Mouse (Mus musculus) thymus, adult 2 months (tissue): ENCODE data around the gene Inka2. TPM values are rescaled to one million over a fixed set of nuclear protein-coding genes. Genes with fewer than 3 reads are reported as not detected.

ENCODE experiments used
- DNase-seq: peaks from one replicate; pipeline ENCODE4 v3.0.0; 2021
- H3K27ac ChIP-seq: fragments of 200-500 bp; 2 replicates; pipeline ENCODE4 v1.5.1; 2012; ENCODE audit warnings: low read length, control low read depth; ENCODE audit not compliant: control insufficient read depth, insufficient read depth
- H3K27me3 ChIP-seq: fragments of 200-500 bp; 2 replicates; pipeline ENCODE4 v1.6.1; 2012; ENCODE audit warnings: mild to moderate bottlenecking, low read length, moderate library complexity, mixed read lengths; ENCODE audit not compliant: control insufficient read depth, insufficient read depth
- H3K36me3 ChIP-seq: fragments of 200-500 bp; 2 replicates; pipeline ENCODE4 v1.6.1; 2012; ENCODE audit warnings: mild to moderate bottlenecking, low read length, moderate library complexity; ENCODE audit not compliant: control insufficient read depth, insufficient read depth
- H3K4me1 ChIP-seq: fragments of 200-500 bp; replicated peaks from 2 replicates; pipeline ENCODE4 v1.6.1; 2012; ENCODE audit warnings: low read length; ENCODE audit not compliant: control insufficient read depth, insufficient read depth
- H3K4me3 ChIP-seq: fragments of 200-500 bp; 2 replicates; pipeline ENCODE4 v1.5.1; 2012; ENCODE audit warnings: mild to moderate bottlenecking, low read length, control low read depth, moderate library complexity; ENCODE audit not compliant: control insufficient read depth, insufficient read depth
- CTCF ChIP-seq: fragments of 200-500 bp; IDR thresholded peaks from 2 replicates; pipeline ENCODE4 v1.5.1; 2012; ENCODE audit warnings: mild to moderate bottlenecking, control low read depth, low read length, moderate library complexity, borderline replicate concordance; ENCODE audit not compliant: control insufficient read depth, poor library complexity, insufficient read depth; ENCODE audit errors: extremely low read depth
- POLR2A ChIP-seq: fragments of 200-500 bp; IDR thresholded peaks from 2 replicates; pipeline ENCODE4 v1.6.1; 2012; ENCODE audit warnings: mild to moderate bottlenecking, low read length, control low read depth, moderate library complexity; ENCODE audit not compliant: control insufficient read depth, poor library complexity, insufficient read depth; ENCODE audit errors: extremely low read depth
- WGBS: fragments of 180-500 bp; shearing (Covaris S2); methylation state at CpG from one replicate; pipeline ENCODE4 v1.1.7; 2018; 5-methylcytosine and 5-hydroxymethylcytosine counted together
- polyA plus RNA-seq: library from polyadenylated mRNA; depleted of rRNA; stranded (reverse); fragments of >200 nt; gene quantifications from 2 replicates; pipeline ENCODE4 v1.2.3, GENCODE M21; 2012

The Inka2 gene
- polyA plus RNA-seq, 1 experiment: 5.5 TPM

DNA sequence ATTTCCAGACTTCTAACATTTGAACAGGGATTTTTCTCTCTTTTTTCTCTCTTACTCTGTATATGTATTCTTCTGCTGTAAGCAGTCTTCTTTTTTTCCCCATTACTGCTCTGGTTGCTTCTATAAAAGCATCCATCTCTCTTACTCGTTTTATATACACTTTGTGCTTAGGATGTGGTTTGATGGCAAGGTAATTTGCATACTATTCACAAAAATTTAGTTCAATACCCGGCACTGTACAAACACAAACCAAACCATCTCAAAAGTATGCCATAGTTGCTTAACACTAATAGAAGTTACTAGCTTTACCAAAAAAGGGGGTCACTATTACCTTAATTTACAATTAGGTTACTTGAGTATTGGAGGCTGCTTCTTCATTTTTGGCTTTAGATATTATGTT lies 52.1 kb downstream of the Inka2 start:
- WGBS: 9% methylated on average over 2 of the region's 2 CpGs
- H3K27ac ChIP-seq: no peak overlapping the region

DNA sequence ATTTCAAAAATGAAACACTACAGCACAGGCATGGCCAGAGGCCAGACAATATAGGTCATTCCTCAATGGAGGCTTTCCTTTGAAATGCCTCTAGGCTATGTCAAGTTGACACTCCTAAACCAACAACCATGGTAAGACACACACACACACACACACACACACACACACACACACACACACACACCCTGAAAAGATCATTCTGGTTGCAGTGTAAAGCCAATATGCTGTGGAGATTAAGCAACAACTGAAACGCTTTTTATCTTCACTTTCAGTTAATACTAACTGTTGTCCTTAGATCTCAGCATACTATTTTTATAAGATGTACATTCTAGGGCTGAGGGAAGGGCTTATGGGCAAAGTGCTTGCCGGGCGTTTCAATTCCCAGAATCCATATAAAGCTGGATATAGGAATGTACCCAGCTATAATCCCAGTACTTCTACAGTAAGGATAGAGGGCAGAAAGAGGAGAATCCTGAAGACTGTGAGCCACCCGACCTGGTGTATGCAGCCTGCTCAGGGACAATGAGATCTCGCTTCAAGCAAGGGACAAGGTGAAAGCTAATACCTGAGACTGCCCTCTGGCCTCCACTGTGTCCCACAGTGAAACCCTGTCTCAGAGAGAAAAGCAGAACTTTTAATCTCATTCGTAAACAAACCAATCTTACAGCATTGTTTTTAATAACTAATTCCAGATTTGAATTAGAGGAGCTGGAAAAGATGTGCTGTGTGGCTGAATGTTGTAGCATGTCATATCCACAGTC lies 53.1 kb downstream of the Inka2 start:
- H3K4me3 ChIP-seq: no peak overlapping the region
- no peak for DNase-seq
- peaks cover 8% of the 10 kb centered on the region for H3K4me1 ChIP-seq
- no peaks in the 10 kb centered on the region for H3K27me3 ChIP-seq
- WGBS: 69% methylated on average over 6 of the region's 6 CpGs
- no peak for TF ChIP-seq POLR2A
- TF ChIP-seq CTCF: no peak
- H3K27ac ChIP-seq: no peak overlapping the region
- no peaks in the 10 kb centered on the region for H3K36me3 ChIP-seq

More for the DNA sequence above, 52.1 kb downstream of the Inka2 start:
- Histone ChIP-seq H3K27me3 (no peaks in the 10 kb centered on the region), H3K4me3 (no peak overlapping the region), H3K4me1 (peaks cover 6% of the 10 kb centered on the region), H3K36me3 (no peaks in the 10 kb centered on the region)
- TF ChIP-seq POLR2A (no peak), CTCF (no peak)
- no peak for DNase-seq

DNA sequence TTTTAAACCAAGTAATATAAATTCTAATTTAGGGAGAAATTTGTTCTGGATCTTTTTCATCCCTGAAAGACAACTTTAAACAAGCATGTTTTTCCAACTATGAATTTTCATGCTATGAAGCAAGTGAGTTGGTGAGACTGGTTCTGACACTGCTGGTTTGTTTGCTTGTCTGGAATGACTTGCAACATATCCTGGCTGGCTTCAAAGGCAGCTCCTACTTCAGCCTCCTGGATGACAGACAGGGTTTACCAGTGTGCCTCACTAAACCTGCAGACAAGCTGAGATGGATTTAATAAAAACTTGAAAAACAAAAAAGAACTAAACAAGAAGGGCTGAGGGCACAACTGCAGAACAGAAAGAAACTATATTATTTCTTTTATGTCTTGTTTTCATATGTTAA lies 53.7 kb downstream of the Inka2 start:
- no peak for DNase-seq
- TF ChIP-seq CTCF (no peak), POLR2A (no peak)
- Histone ChIP-seq H3K36me3 (no peaks in the 10 kb centered on the region), H3K4me3 (no peak overlapping the region), H3K4me1 (peaks cover 10% of the 10 kb centered on the region), H3K27me3 (no peaks in the 10 kb centered on the region), H3K27ac (no peak overlapping the region)

DNA sequence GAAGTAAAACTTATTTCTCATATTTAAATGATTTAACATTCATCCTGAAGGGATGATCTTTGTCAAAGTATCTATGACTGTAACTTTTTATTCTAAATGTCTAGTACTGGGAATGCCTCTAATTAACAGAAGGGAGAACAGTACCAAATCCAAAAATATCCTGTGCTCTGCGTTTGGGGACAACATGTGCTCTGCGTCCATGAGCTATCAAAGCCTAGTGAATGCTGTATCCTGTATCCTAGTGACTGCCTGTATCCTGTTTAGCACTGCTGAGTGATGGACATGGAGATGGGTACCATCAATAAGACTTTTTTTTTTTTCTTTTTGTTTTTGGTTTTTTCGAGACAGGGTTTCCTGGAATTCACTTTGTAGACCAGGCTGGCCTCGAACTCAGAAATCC lies 54.3 kb downstream of the Inka2 start:
- no peak overlapping the region for H3K27ac ChIP-seq
- H3K36me3 ChIP-seq: no peaks in the 10 kb centered on the region
- 92% methylated on average over 4 of the region's 4 CpGs for WGBS
- peaks cover 13% of the 10 kb centered on the region for H3K4me1 ChIP-seq
- H3K4me3 ChIP-seq: no peak overlapping the region
- no peaks in the 10 kb centered on the region for H3K27me3 ChIP-seq
- DNase-seq: no peak
- TF ChIP-seq POLR2A (no peak), CTCF (no peak)

DNA sequence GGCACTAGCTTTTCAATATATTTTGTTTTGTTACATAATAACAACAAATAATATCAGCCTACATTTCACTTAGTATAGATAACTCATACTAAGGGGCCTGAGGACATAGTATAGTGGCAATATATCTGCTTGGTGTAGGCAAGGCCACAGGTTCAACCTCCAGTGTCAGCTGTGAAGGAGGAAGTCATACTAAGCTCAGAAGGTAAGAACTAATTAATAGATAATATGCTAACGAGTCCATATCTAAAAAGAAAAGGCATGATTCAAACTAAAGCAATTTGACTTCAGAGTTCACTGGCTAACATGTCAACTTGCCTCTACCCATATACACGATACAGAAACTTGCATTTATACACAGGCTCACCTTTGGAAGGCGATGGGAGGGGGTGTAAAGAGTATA lies 55.7 kb downstream of the Inka2 start:
- TF ChIP-seq POLR2A: no peak
- TF ChIP-seq CTCF: no peak
- Histone ChIP-seq H3K36me3 (no peaks in the 10 kb centered on the region), H3K27ac (no peak overlapping the region), H3K4me3 (no peak overlapping the region), H3K4me1 (peaks cover 13% of the 10 kb centered on the region), H3K27me3 (no peaks in the 10 kb centered on the region)
- DNase-seq: no peak
- WGBS: 97% methylated on average over 3 of the region's 3 CpGs

DNA sequence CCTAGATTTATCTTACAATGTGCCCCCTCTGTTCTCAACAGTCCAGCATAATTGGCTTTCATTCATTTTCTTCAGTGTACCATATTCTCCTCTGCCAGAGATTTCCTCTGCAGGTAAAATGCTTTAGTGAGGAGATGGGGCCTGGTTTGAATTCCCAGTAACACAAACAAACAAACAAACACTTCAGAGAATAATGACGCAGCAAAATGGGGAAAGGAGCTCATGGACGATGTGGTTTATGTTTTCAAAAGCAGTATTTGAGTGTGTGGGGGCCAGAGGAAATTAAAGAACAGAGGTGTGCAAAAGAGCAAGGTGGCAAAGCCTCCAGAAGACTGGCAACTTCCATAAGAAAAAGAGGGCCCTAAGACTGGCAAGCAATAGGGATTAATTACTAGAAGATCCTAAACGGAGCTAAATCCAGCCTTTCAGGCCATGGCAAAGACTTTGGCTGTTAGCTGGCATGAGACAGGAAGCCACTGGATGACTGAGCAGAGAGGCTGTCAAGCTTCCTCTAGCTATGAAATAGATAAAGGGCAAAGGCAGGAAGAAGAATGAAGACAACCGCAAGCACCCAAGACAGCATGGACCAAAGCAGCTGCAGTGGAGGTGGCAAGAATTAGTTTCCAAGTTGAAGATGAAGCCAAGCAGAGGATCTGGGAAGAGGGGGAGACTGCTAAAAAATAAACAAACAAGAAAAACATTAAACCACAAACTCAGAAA lies 58.9 kb downstream of the Inka2 start:
- H3K36me3 ChIP-seq: no peaks in the 10 kb centered on the region
- H3K4me1 ChIP-seq: peaks cover 13% of the 10 kb centered on the region
- 3% methylated on average over 4 of the region's 4 CpGs for WGBS
- no peak overlapping the region for H3K27ac ChIP-seq
- H3K4me3 ChIP-seq: no peak overlapping the region
- H3K27me3 ChIP-seq: no peaks in the 10 kb centered on the region
- DNase-seq: peak; percentile 52
- TF ChIP-seq CTCF: no peak
- TF ChIP-seq POLR2A: no peak
